Comparison of ENCODE assay signal across 8 mouse cellular contexts in the genomic region with DNA sequence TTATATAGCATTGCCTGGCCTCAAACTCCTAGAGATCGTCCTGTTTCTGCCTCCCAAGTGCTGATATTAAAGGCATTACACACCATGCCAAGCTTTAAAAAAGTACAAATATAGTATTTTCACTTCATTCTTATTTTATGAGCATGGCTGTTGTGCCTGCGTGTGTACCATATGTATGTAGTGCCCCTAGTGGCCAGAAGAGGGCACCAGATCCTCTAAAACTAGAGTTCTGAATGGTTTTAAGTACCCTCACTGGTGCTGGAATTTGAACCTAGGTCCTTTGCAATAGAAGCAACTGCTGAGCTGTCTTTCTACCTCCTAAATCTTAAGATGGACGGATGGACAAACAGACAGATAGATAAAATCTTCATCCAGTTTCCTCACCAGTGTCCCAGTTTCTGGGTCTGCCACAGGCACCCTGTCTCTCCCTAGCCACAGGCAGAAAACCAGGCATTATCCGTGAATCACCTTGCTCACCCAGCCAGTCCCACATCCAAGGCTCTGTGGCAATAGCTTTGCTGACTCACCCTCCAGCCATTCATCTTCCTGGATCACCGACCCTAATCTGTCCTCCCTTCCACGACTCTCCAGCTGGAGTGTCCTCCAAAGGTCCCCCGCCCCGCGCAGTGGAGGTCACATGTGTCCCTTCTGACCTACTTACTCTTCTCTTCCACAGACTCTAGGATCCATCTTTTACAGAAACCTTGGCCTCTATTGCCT. TPM values are rescaled to one million over a fixed set of nuclear protein-coding genes. Genes with fewer than 3 reads are reported as not detected.
DNase-seq lines count a peak whose midpoint lies in the region; ATAC-seq and TF ChIP-seq lines count a peak whose summit lies in the region.

No protein-coding gene starts in this region.

- H3K79me3 ChIP-seq in C2C12 (ENCODE audit: low read depth) = no peaks in the 10 kb centered on the region

- no peak for TF ChIP-seq CTCF in C2C12 (IDR thresholded peaks at IDR 0.05; ENCODE audit: control insufficient read depth, insufficient read depth, insufficient read length)
- TF ChIP-seq CTCF in liver, postnatal 0 days (IDR thresholded peaks at IDR 0.05; ENCODE audit: low read depth) = peak; percentile 78

- H3K79me2 ChIP-seq in C2C12 (ENCODE audit: control insufficient read depth, insufficient read depth) = no peaks in the 10 kb centered on the region

- H3K36me3 ChIP-seq in embryonic facial prominence, embryonic 15.5 days = no peaks in the 10 kb centered on the region
- no peaks in the 10 kb centered on the region for H3K36me3 ChIP-seq in embryonic facial prominence, embryonic 10.5 days (replicated peaks)
- no peaks in the 10 kb centered on the region for H3K36me3 ChIP-seq in C2C12 (ENCODE audit: control insufficient read depth, insufficient read depth)
- H3K36me3 ChIP-seq in liver, postnatal 0 days (replicated peaks; ENCODE audit: insufficient read depth, low read length) = no peaks in the 10 kb centered on the region
- H3K36me3 ChIP-seq in hindbrain, embryonic 14.5 days (replicated peaks; ENCODE audit: control insufficient read depth, insufficient read depth) = no peaks in the 10 kb centered on the region

- TF ChIP-seq EP300 in liver, postnatal 0 days (IDR thresholded peaks at IDR 0.05; ENCODE audit: low read depth) = no peak

- no peaks in the 10 kb centered on the region for H3K27me3 ChIP-seq in embryonic facial prominence, embryonic 15.5 days
- H3K27me3 ChIP-seq in embryonic facial prominence, embryonic 10.5 days (replicated peaks; ENCODE audit: low read depth, poor library complexity, severe bottlenecking) = no peaks in the 10 kb centered on the region
- H3K27me3 ChIP-seq in C2C12 (ENCODE audit: control insufficient read depth, insufficient read depth, insufficient read length) = peaks cover 7% of the 10 kb centered on the region
- H3K27me3 ChIP-seq in liver, postnatal 0 days (ENCODE audit: insufficient read depth, low read length) = no peaks in the 10 kb centered on the region
- H3K27me3 ChIP-seq in hindbrain, embryonic 14.5 days (ENCODE audit: control insufficient read depth, insufficient read depth, low read length) = no peaks in the 10 kb centered on the region

- H3K27ac ChIP-seq in embryonic facial prominence, embryonic 15.5 days (replicated peaks) = peak overlapping the region; percentile 68; the same call in 1 of the 2 replicates
- no peak overlapping the region for H3K27ac ChIP-seq in embryonic facial prominence, embryonic 10.5 days (replicated peaks)
- 0 out of 2 replicates have a peak overlapping the region, but pooled peaks have one; percentile 16 for H3K27ac ChIP-seq in liver, postnatal 0 days (ENCODE audit: low read depth)
- H3K27ac ChIP-seq in hindbrain, embryonic 14.5 days = no peak overlapping the region

- no peak overlapping the region for H3K4me2 ChIP-seq in embryonic facial prominence, embryonic 15.5 days (replicated peaks)
- no peak overlapping the region for H3K4me2 ChIP-seq in liver, postnatal 0 days (ENCODE audit: low read depth, low read length)
- no peak overlapping the region for H3K4me2 ChIP-seq in hindbrain, embryonic 14.5 days (replicated peaks)

- no peak overlapping the region for H3K9ac ChIP-seq in embryonic facial prominence, embryonic 15.5 days
- H3K9ac ChIP-seq in liver, postnatal 0 days (replicated peaks) = no peak overlapping the region
- no peak overlapping the region for H3K9ac ChIP-seq in hindbrain, embryonic 14.5 days

- 70% methylated on average over 9 of the region's 9 CpGs for WGBS in embryonic facial prominence, embryonic 15.5 days
- WGBS in embryonic facial prominence, embryonic 10.5 days = 77% methylated on average over 9 of the region's 9 CpGs
- WGBS in liver, postnatal 0 days (ENCODE audit: insufficient replicate concordance) = 72% methylated on average over 9 of the region's 9 CpGs
- 80% methylated on average over 9 of the region's 9 CpGs for WGBS in hindbrain, embryonic 14.5 days

- DNase-seq in embryonic facial prominence, embryonic 10.5 days (ENCODE audit: low spot score) = no peak
- peak; percentile 39 for DNase-seq in brain, adult 2 months (ENCODE audit: low read depth, low spot score)
- DNase-seq in liver, postnatal 0 days = peak; percentile 64
- DNase-seq in thymus, postnatal 36 days = peak; percentile 37 to 52
- no peak for DNase-seq in hindbrain, embryonic 14.5 days (ENCODE audit: low spot score)
- no peak for DNase-seq in layer of hippocampus, adult 9-10 months (ENCODE audit: low spot score)

- no peak for ATAC-seq in embryonic facial prominence, embryonic 15.5 days (ENCODE audit: insufficient number of reproducible peaks, low FRiP score, low TSS enrichment, low read depth)
- ATAC-seq in liver, postnatal 0 days = no peak
- ATAC-seq in hindbrain, embryonic 14.5 days (ENCODE audit: low FRiP score) = no peak

- no peaks in the 10 kb centered on the region for H3K9me3 ChIP-seq in embryonic facial prominence, embryonic 15.5 days (replicated peaks)
- H3K9me3 ChIP-seq in embryonic facial prominence, embryonic 10.5 days = peaks cover 10% of the 10 kb centered on the region; the same call in 1 of the 2 replicates
- H3K9me3 ChIP-seq in liver, postnatal 0 days (ENCODE audit: low read length) = no peaks in the 10 kb centered on the region; the same call in 1 of the 2 replicates
- H3K9me3 ChIP-seq in hindbrain, embryonic 14.5 days (ENCODE audit: control insufficient read depth, low read length) = peaks cover 10% of the 10 kb centered on the region

- no peak overlapping the region for H3ac ChIP-seq in C2C12 (ENCODE audit: control insufficient read depth, insufficient read length, low read depth)

- H3K4me1 ChIP-seq in embryonic facial prominence, embryonic 15.5 days = peaks cover 3% of the 10 kb centered on the region; the same call in 1 of the 2 replicates
- H3K4me1 ChIP-seq in embryonic facial prominence, embryonic 10.5 days = peaks cover 3% of the 10 kb centered on the region
- no peaks in the 10 kb centered on the region for H3K4me1 ChIP-seq in liver, postnatal 0 days (ENCODE audit: insufficient read depth)
- no peaks in the 10 kb centered on the region for H3K4me1 ChIP-seq in hindbrain, embryonic 14.5 days (replicated peaks; ENCODE audit: control insufficient read depth, insufficient read depth, low read length)

- no peak overlapping the region for H3K4me3 ChIP-seq in embryonic facial prominence, embryonic 15.5 days (replicated peaks)
- H3K4me3 ChIP-seq in embryonic facial prominence, embryonic 10.5 days = no peak overlapping the region
- H3K4me3 ChIP-seq in C2C12 (ENCODE audit: insufficient read depth, poor library complexity, severe bottlenecking) = no peak overlapping the region
- H3K4me3 ChIP-seq in liver, postnatal 0 days (ENCODE audit: low read depth, low read length) = no peak overlapping the region
- H3K4me3 ChIP-seq in hindbrain, embryonic 14.5 days (replicated peaks; ENCODE audit: low read length) = no peak overlapping the region

TF ChIP-seq in C2C12, 6 proteins besides CTCF, POLR2A, EP300 and RAD21:
- TF ChIP-seq CEBPB (IDR thresholded peaks at IDR 0.05; ENCODE audit: low read depth) (peak; percentile 71), MAX (IDR thresholded peaks at IDR 0.05) (no peak), MYOD1 (IDR thresholded peaks at IDR 0.05; ENCODE audit: control insufficient read depth, insufficient read length, low read depth) (no peak)

RNA-seq across cellular contexts. Expression of gene Pnpla1, which starts 2.9 kb away (rescaled TPM):
- 6.7 and 7.9 TPM in 2 replicates for polyA plus RNA-seq in embryonic facial prominence, embryonic 15.5 days (2015; fragmentation: Nextera tagmentation; extraction: Ambion mirVana)
- 0.09 TPM in 1 of 2 replicates, not detected in the other for polyA plus RNA-seq in embryonic facial prominence, embryonic 10.5 days (2016; fragmentation: Nextera tagmentation; extraction: Ambion mirVana)
- polyA plus RNA-seq in C2C12 (2012; fragmentation: generic; extraction: Trizol) = not detected
- 0.09 and 0.16 TPM in 2 replicates for polyA plus RNA-seq in liver, postnatal 0 days (2015; fragmentation: Nextera tagmentation; extraction: Ambion mirVana)
- 0.07 TPM in 1 of 2 replicates, not detected in the other for polyA plus RNA-seq in hindbrain, embryonic 14.5 days (2014; fragmentation: Nextera tagmentation; extraction: Ambion mirVana)

RNA-seq across cellular contexts. Expression of gene Brpf3, which starts 54.4 kb away (rescaled TPM):
- 11.2 and 13.4 TPM in 2 replicates for polyA plus RNA-seq in embryonic facial prominence, embryonic 15.5 days (2015; fragmentation: Nextera tagmentation; extraction: Ambion mirVana)
- 9.1 and 12.1 TPM in 2 replicates for polyA plus RNA-seq in embryonic facial prominence, embryonic 10.5 days (2016; fragmentation: Nextera tagmentation; extraction: Ambion mirVana)
- 10.8 TPM for polyA plus RNA-seq in C2C12 (2012; fragmentation: generic; extraction: Trizol)
- polyA plus RNA-seq in liver, postnatal 0 days (2015; fragmentation: Nextera tagmentation; extraction: Ambion mirVana) = 33.9 and 35.6 TPM in 2 replicates
- 8.0 and 8.9 TPM in 2 replicates for polyA plus RNA-seq in hindbrain, embryonic 14.5 days (2014; fragmentation: Nextera tagmentation; extraction: Ambion mirVana)

RNA-seq across cellular contexts. Expression of gene 4930539E08Rik, which starts 59.8 kb away (rescaled TPM):
- polyA plus RNA-seq in embryonic facial prominence, embryonic 15.5 days (2015; fragmentation: Nextera tagmentation; extraction: Ambion mirVana) = 0.28 and 0.45 TPM in 2 replicates
- 0.10 and 0.17 TPM in 2 replicates for polyA plus RNA-seq in embryonic facial prominence, embryonic 10.5 days (2016; fragmentation: Nextera tagmentation; extraction: Ambion mirVana)
- 0.01 TPM for polyA plus RNA-seq in C2C12 (2012; fragmentation: generic; extraction: Trizol)
- polyA plus RNA-seq in liver, postnatal 0 days (2015; fragmentation: Nextera tagmentation; extraction: Ambion mirVana) = 0.08 and 0.09 TPM in 2 replicates
- 1.2 and 1.3 TPM in 2 replicates for polyA plus RNA-seq in hindbrain, embryonic 14.5 days (2014; fragmentation: Nextera tagmentation; extraction: Ambion mirVana)

Comparison
In these comparisons a context has a peak if more than half of its experiments do, and no peak if none do; other contexts are left out.
1. H3K27ac ChIP-seq: peak in embryonic facial prominence, embryonic 15.5 days (single experiment) and liver, postnatal 0 days (single experiment); none in embryonic facial prominence, embryonic 10.5 days (single experiment) and hindbrain, embryonic 14.5 days (single experiment).
2. DNase-seq: peak in brain, adult 2 months (single experiment), liver, postnatal 0 days (single experiment) and thymus, postnatal 36 days (2 of 2); none in embryonic facial prominence, embryonic 10.5 days (single experiment), hindbrain, embryonic 14.5 days (single experiment) and layer of hippocampus, adult 9-10 months (single experiment).